Mouse (Mus musculus) heart, postnatal 0 days (tissue): Measurements from ENCODE around the gene Fam131b. TPM values are rescaled to one million over a fixed set of nuclear protein-coding genes. Genes with fewer than 3 reads are reported as not detected.

Experiments used
- ATAC-seq: fragments of 200-750 bp; cut with Nextera tagmentation; 2 replicates; pipeline ENCODE4 v1.8.0; 2017; ENCODE audit warnings: low read depth, moderate number of reproducible peaks, moderate library complexity; ENCODE audit not compliant: insufficient read depth
- DNase-seq: peaks from one replicate; pipeline ENCODE4 v3.0.0-alpha.2; 2016; ENCODE audit warnings: low spot score
- H3K27ac ChIP-seq: fragments of 300-500 bp; sonication (generic); 2 replicates; pipeline ENCODE4 v1.5.1; 2014; ENCODE audit warnings: low read depth, mild to moderate bottlenecking
- H3K27me3 ChIP-seq: fragments of 300-500 bp; sonication (generic); 2 replicates; pipeline ENCODE4 v1.6.1; 2014; ENCODE audit warnings: low read length, mixed read lengths; ENCODE audit not compliant: control insufficient read depth, insufficient read depth
- H3K36me3 ChIP-seq: fragments of 300-500 bp; sonication (generic); replicated peaks from 2 replicates; pipeline ENCODE4 v1.6.1; 2014; ENCODE audit warnings: low read length, mixed read lengths; ENCODE audit not compliant: control insufficient read depth, insufficient read depth
- H3K4me1 ChIP-seq: fragments of 300-500 bp; sonication (generic); 2 replicates; pipeline ENCODE4 v1.6.1; 2014; ENCODE audit warnings: antibody characterized with exemption; ENCODE audit not compliant: control insufficient read depth, insufficient read depth
- H3K4me2 ChIP-seq: fragments of 300-500 bp; sonication (generic); 2 replicates; pipeline ENCODE4 v1.6.1; 2014; ENCODE audit warnings: low read depth, mild to moderate bottlenecking, low read length, moderate library complexity
- H3K4me3 ChIP-seq: fragments of 300-500 bp; sonication (generic); 2 replicates; pipeline ENCODE4 v1.5.1; 2014; ENCODE audit warnings: low read depth, low read length
- H3K9ac ChIP-seq: fragments of 300-500 bp; sonication (generic); replicated peaks from 2 replicates; pipeline ENCODE4 v1.6.1; 2014; ENCODE audit warnings: low read depth, low read length, mixed read lengths
- H3K9me3 ChIP-seq: fragments of 300-500 bp; sonication (generic); replicated peaks from 2 replicates; pipeline ENCODE4 v1.6.1; 2016; ENCODE audit warnings: low read length; ENCODE audit not compliant: control insufficient read depth
- CTCF ChIP-seq: IDR thresholded peaks from 2 replicates; pipeline ENCODE4 v1.5.1; 2016; ENCODE audit warnings: antibody characterized with exemption, control low read depth, low read depth
- EP300 ChIP-seq: IDR thresholded peaks from 2 replicates; pipeline ENCODE4 v1.6.1; 2016; ENCODE audit warnings: antibody characterized with exemption, low read depth
- whole genome bisulfite sequencing: fragments of 180-500 bp; shearing (Covaris S2); extraction: QIAGEN DNeasy Blood & Tissue Kit; methylation state at CpG from one replicate; pipeline ENCODE4 v1.1.7; 2014; 5-methylcytosine and 5-hydroxymethylcytosine counted together
- polyA plus RNA-seq: library from polyadenylated mRNA; unstranded; fragments of >200 nt; fragmentation: Nextera tagmentation; extraction: Ambion mirVana; gene quantifications from 2 replicates; pipeline ENCODE4 v1.2.1, GENCODE M21; 2015
- total RNA-seq: library from RNA; depleted of rRNA; stranded (reverse); fragments of >200 nt; gene quantifications from 2 replicates; pipeline ENCODE4 v1.2.3, GENCODE M21; 2014; ENCODE audit warnings: low replicate concordance

The Fam131b gene
- total and polyA plus RNA-seq, 2 experiments from 2014 or later: 0.08 to 0.88 TPM

DNA sequence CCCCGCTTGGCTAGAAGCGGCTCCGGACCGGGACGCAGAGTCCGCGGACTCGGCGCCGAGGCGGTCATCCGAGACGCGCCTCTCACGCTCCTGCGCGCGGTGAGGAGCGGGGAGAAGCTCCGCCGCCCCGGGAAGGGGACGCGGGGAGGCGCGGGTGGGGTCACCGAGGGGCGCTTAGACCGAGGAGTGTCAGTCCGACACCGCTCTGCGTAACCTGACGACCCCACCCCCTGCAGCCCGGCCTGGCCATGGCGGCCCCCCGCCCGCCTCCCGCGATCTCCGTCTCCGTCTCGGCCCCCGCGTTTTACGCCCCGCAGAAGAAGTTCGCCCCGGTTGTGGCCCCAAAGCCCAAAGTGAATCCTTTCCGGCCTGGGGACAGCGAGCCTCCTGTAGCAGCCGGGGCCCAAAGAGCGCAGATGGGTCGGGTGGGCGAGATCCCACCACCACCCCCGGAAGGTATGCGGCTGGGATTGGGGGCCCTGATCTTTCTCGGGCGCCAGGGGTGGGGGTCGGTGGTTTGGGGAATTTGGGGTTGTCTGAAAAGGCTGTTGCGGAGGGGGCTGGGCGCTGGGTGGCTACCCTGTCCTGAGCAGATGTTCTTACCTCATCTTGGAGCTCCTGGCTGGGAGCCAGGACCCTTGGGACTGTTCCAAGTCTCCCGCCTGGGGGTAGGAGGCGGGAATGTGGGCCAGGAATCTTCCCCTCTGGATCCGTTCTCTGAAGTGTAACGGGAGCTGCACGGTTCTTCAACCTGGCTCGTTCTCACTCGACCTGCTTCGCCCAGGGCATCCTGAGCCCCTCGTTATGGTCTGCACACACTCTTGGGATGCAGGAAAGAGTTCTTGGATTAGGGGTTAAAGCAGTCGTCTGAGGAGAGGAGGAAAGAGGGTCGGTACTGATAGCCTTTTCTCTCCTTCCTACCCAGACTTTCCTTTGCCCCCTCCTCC is 25.9 kb upstream of the Fam131b start:
- Histone ChIP-seq H3K36me3 (peaks cover 15% of the 10 kb centered on the region), H3K9me3 (no peaks in the 10 kb centered on the region), H3K27ac (peak overlapping the region; percentile 97), H3K9ac (peak overlapping the region; percentile 91), H3K27me3 (no peaks in the 10 kb centered on the region), H3K4me1 (peaks cover 45% of the 10 kb centered on the region), H3K4me3 (peak overlapping the region; percentile 93), H3K4me2 (peak overlapping the region; percentile 92)
- ATAC-seq (peak; percentile 12), DNase-seq (peak; percentile 62)
- TF ChIP-seq CTCF (no peak), EP300 (no peak; the same call in 1 of the 2 replicates)
- WGBS: under 1% methylated on average over 58 of the region's 72 CpGs

DNA sequence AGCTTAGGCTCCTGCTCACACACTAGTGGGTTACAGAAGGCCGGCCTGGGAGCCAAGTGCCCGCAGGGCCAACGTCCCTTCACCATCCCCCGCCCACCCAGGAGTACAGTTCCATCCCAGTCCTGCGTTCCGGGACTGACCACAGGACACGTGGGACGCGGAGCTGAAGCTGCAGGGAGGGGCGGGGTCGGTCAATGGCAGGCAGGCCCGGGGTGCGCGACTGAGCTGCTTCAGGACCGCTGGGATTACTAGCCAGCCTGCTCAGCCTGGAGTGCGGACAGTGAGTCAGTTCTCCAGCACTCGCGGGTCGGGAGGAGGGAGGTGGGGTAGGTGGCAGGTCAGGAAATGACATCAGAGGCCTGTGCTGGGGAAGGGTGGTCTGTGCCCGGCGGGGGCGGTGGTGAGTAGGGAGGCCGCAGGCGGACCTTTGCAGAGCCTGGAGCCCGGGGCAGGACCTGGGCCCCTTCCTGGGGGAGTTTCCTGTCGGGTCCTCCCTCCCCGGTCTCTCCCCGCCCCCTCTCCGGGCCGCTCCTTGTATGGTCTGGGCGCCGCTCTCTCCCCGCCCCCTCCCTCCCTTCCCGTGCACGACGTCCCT is 25.1 kb upstream of the Fam131b start, which contains the start of gene Zyx:
Zyx (plus strand) TSS at position 205 of the 595 bp plus-strand sequence.
- H3K36me3 ChIP-seq: peaks cover 8% of the 10 kb centered on the region; the same call in 1 of the 2 replicates
- H3K27ac ChIP-seq: peak within 1 kb of the TSS; percentile 97
- DNase-seq (peak; percentile 99), ATAC-seq (peak; percentile 93)
- H3K9me3 ChIP-seq: no peaks in the 10 kb centered on the region
- H3K9ac ChIP-seq: peak within 1 kb of the TSS; percentile 91
- under 1% methylated on average over 28 of the region's 36 CpGs for WGBS
- no peaks in the 10 kb centered on the region for H3K27me3 ChIP-seq
- H3K4me1 ChIP-seq: peaks cover 38% of the 10 kb centered on the region
- peak within 1 kb of the TSS; percentile 93 for H3K4me3 ChIP-seq
- H3K4me2 ChIP-seq: peak within 1 kb of the TSS; percentile 92
- TF ChIP-seq EP300: peak; percentile 83
- peak; percentile 44 for TF ChIP-seq CTCF

GRCm38 (mm10) chr6:42349006-42349425 is 24.6 kb upstream of the Fam131b start:
- WGBS: 0% methylated on average over 11 of the region's 11 CpGs

DNA sequence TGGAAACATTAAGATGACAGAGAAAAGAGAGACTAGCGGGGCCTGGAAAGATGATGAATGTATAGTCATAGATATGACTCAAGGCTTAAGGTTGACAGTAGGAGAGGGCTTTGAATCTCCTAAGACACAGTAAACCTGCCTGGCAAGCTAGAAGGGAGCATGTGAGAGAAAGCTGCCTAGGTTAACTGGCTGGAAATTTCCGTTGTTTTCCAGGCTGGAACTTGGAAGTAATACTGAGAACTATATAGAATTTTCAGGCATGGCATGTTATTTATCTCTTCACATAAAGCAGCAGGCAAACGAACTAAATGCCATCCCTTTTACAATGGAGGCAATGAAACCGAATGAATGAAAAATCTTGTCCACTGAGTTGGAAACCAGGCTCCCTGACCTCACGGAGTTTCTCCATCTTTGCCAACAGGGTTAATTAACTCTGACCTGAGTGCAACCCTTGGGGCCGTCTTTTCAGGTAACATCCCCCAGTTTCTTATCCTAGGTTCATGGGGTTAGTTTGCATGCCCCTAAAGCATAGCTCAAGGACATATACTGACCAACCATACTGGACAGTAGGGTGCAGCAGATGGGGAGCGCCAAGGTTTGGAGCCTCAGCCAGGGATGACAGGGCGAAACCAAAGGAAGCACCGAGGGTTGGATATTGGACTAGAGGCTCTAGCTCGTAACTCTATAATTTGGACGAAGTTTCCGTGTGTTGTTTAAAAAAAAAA is 24.0 kb upstream of the Fam131b start:
- no peaks in the 10 kb centered on the region for H3K9me3 ChIP-seq
- TF ChIP-seq EP300: no peak
- TF ChIP-seq CTCF: no peak
- no peak for ATAC-seq
- WGBS: 41% methylated on average over 12 of the region's 12 CpGs
- H3K9ac ChIP-seq: 0 out of 2 replicates have a peak overlapping the region, but pooled peaks have one; percentile 19
- DNase-seq: no peak
- H3K27ac ChIP-seq: peak overlapping the region; percentile 97; the same call in 1 of the 2 replicates
- no peaks in the 10 kb centered on the region for H3K27me3 ChIP-seq
- H3K4me3 ChIP-seq: peak overlapping the region; percentile 93
- peaks cover 27% of the 10 kb centered on the region for H3K4me1 ChIP-seq
- peak overlapping the region; percentile 92 for H3K4me2 ChIP-seq
- peaks cover 5% of the 10 kb centered on the region; the same call in 1 of the 2 replicates for H3K36me3 ChIP-seq

More at GRCm38 (mm10) chr6:42349006-42349425, 24.6 kb upstream of the Fam131b start:
- ATAC-seq: peak; percentile 31
- no peaks in the 10 kb centered on the region for H3K9me3 ChIP-seq
- peak overlapping the region; percentile 97 for H3K27ac ChIP-seq
- H3K4me3 ChIP-seq: peak overlapping the region; percentile 93
- peak overlapping the region; percentile 91 for H3K9ac ChIP-seq
- H3K4me2 ChIP-seq: peak overlapping the region; percentile 92
- H3K4me1 ChIP-seq: peaks cover 33% of the 10 kb centered on the region
- no peaks in the 10 kb centered on the region for H3K27me3 ChIP-seq
- peaks cover 8% of the 10 kb centered on the region; the same call in 1 of the 2 replicates for H3K36me3 ChIP-seq
- TF ChIP-seq CTCF (peak; percentile 66), EP300 (no peak)
- DNase-seq: peak; percentile 81

GRCm38 (mm10) chr6:42344255-42344654 is 19.8 kb upstream of the Fam131b start:
- no peak for ATAC-seq
- no peak overlapping the region for H3K4me2 ChIP-seq
- TF ChIP-seq CTCF: no peak
- no peak for TF ChIP-seq EP300

More at GRCm38 (mm10) chr6:42344255-42344654, 19.8 kb upstream of the Fam131b start:
- Histone ChIP-seq H3K27me3 (no peaks in the 10 kb centered on the region), H3K4me3 (no peak overlapping the region), H3K27ac (peak overlapping the region; percentile 73; the same call in 1 of the 2 replicates), H3K36me3 (no peaks in the 10 kb centered on the region), H3K9ac (no peak overlapping the region), H3K4me1 (no peaks in the 10 kb centered on the region), H3K9me3 (no peaks in the 10 kb centered on the region)
- DNase-seq: no peak
- 81% methylated on average over 1 of the region's 1 CpGs for WGBS
